Mouse (Mus musculus) MEL (cell line): Measurements from ENCODE around the gene Syt6. TPM values are rescaled to one million over a fixed set of nuclear protein-coding genes. Genes with fewer than 3 reads are reported as not detected.

Experiments used
- DNase-seq: peaks from one replicate; pipeline ENCODE4 v3.0.0; 2011; ENCODE audit warnings: low read depth, low spot score
- H3K27ac ChIP-seq: 2 replicates; pipeline ENCODE4 v1.5.1; 2012; ENCODE audit warnings: low read depth, mild to moderate bottlenecking, control low read depth, low read length, moderate library complexity; ENCODE audit not compliant: control insufficient read depth
- H3K27me3 ChIP-seq, 2 experiments: fragments of 150-350 bp in 1 of 2; sonication (generic) in 1 of 2; 2 replicates each; pipeline ENCODE4 v1.6.1; 2012; ENCODE audit warnings: low read length in 2 of 2, mild to moderate bottlenecking in 2 of 2, improper control_type of control experiment in 1 of 2, moderate library complexity in 1 of 2; ENCODE audit not compliant: insufficient read depth in 2 of 2, control insufficient read depth in 1 of 2
- H3K36me3 ChIP-seq, 2 experiments: 2 replicates each; pipeline ENCODE4 v1.6.1; 2012 to 2014; ENCODE audit warnings: low read length in 2 of 2, improper control_type of control experiment in 1 of 2, inconsistent platforms in 1 of 2, mild to moderate bottlenecking in 1 of 2; ENCODE audit not compliant: insufficient read depth in 2 of 2, control insufficient read depth in 1 of 2
- H3K4me1 ChIP-seq, 2 experiments: fragments of 150-350 bp in 1 of 2; sonication (generic) in 1 of 2; 2 replicates each; pipeline ENCODE4 v1.6.1; 2012; ENCODE audit warnings: low read length in 2 of 2, improper control_type of control experiment in 1 of 2, mild to moderate bottlenecking in 1 of 2; ENCODE audit not compliant: insufficient read depth in 2 of 2, control insufficient read depth in 1 of 2
- H3K4me3 ChIP-seq, 2 experiments: fragments of 150-350 bp in 1 of 2; sonication (generic) in 1 of 2; 2 replicates each; pipeline ENCODE4 v1.5.1; 2012; ENCODE audit warnings: low read depth in 2 of 2, low read length in 2 of 2, mild to moderate bottlenecking in 2 of 2, moderate library complexity in 2 of 2, control low read depth in 1 of 2, improper control_type of control experiment in 1 of 2; ENCODE audit not compliant: control insufficient read depth in 1 of 2, insufficient read depth in 1 of 2
- H3K79me2 ChIP-seq: 2 replicates; pipeline ENCODE4 v1.6.1; 2012; ENCODE audit warnings: mild to moderate bottlenecking, low read length, moderate library complexity; ENCODE audit not compliant: control insufficient read depth, poor library complexity, insufficient read depth
- H3K9ac ChIP-seq: 2 replicates; pipeline ENCODE4 v1.6.1; 2012; ENCODE audit warnings: low read depth, mild to moderate bottlenecking, control low read depth, low read length, moderate library complexity; ENCODE audit not compliant: control insufficient read depth, poor library complexity, severe bottlenecking
- H3K9me3 ChIP-seq: fragments of 150-350 bp; sonication (generic); replicated peaks from 2 replicates; pipeline ENCODE4 v1.6.1; 2012; ENCODE audit warnings: mild to moderate bottlenecking, low read length, improper control_type of control experiment, moderate library complexity; ENCODE audit not compliant: insufficient read depth
- BHLHE40 ChIP-seq: IDR thresholded peaks from 2 replicates; pipeline ENCODE4 v1.6.1; 2012; ENCODE audit warnings: low read depth, mild to moderate bottlenecking, inconsistent platforms, low read length, improper control_type of control experiment, borderline replicate concordance
- CTCF ChIP-seq, 3 experiments: IDR thresholded peaks in 2 of 3; conservative IDR thresholded peaks in 1 of 3; 2 replicates each; pipeline ENCODE4 v1.5.1; 2011 to 2012; ENCODE audit warnings: low read length in 3 of 3, low read depth in 2 of 3, mild to moderate bottlenecking in 2 of 3, improper control_type of control experiment in 1 of 3, inconsistent platforms in 1 of 3, mixed read lengths in 1 of 3, moderate library complexity in 1 of 3; ENCODE audit not compliant: control insufficient read depth in 1 of 3, insufficient read depth in 1 of 3, poor library complexity in 1 of 3, severe bottlenecking in 1 of 3
- KAT2A ChIP-seq: conservative IDR thresholded peaks from 2 replicates; pipeline ENCODE4 v1.6.1; 2012; ENCODE audit warnings: low read depth, low read length, improper control_type of control experiment, inconsistent platforms
- MEF2A ChIP-seq: IDR thresholded peaks from 2 replicates; pipeline ENCODE4 v1.6.1; 2014; ENCODE audit warnings: low read depth, mild to moderate bottlenecking, inconsistent platforms, low read length, improper control_type of control experiment; ENCODE audit not compliant: poor library complexity, insufficient replicate concordance, severe bottlenecking; ENCODE audit errors: extremely low read depth
- RAD21 ChIP-seq: IDR thresholded peaks from 2 replicates; pipeline ENCODE4 v1.6.1; 2011; ENCODE audit warnings: mild to moderate bottlenecking, low read depth, low read length, improper control_type of control experiment
- SMC3 ChIP-seq: IDR thresholded peaks from 2 replicates; pipeline ENCODE4 v1.6.1; 2011; ENCODE audit warnings: low read depth, low read length, improper control_type of control experiment
- polyA plus RNA-seq, 2 experiments: library from polyadenylated mRNA; stranded (reverse) in 1 of 2; unstranded in 1 of 2; fragments of >175 nt in 1 of 2; fragments of >200 nt in 1 of 2; gene quantifications; 2 replicates each; pipeline versions ENCODE4 v1.2.1 to v1.2.4; 2012; ENCODE audit warnings: low replicate concordance in 2 of 2, low read depth in 1 of 2; ENCODE audit not compliant: insufficient read length in 2 of 2, insufficient read depth in 1 of 2, missing spikeins in 1 of 2
- total RNA-seq: library from RNA; depleted of rRNA; stranded (reverse); fragments of 300-350 nt; gene quantifications from 2 replicates; pipeline ENCODE4 v1.2.3, GENCODE M21; 2012; rRNA removed

Gene Syt6
- total and polyA plus RNA-seq, 3 experiments: 0.04 TPM; not detected in 2

- no peaks in the 10 kb centered on the region for H3K36me3 ChIP-seq
- no peak overlapping the region for H3K9ac ChIP-seq
- no peak for DNase-seq
- no peaks in the 10 kb centered on the region for H3K79me2 ChIP-seq
- H3K4me3 ChIP-seq: no peak overlapping the region
- H3K9me3 ChIP-seq: no peaks in the 10 kb centered on the region
- no peaks in the 10 kb centered on the region; a peak in 2 of 4 replicates for H3K27me3 ChIP-seq
- no peak overlapping the region for H3K27ac ChIP-seq
- TF ChIP-seq KAT2A (no peak), RAD21 (no peak)
- no peaks in the 10 kb centered on the region for H3K4me1 ChIP-seq
Measured at GRCm38 (mm10) chr3:103689043-103689442, 114.0 kb downstream of the Syt6 start.

GRCm38 (mm10) chr3:103690506-103690905 lies 115.5 kb downstream of the Syt6 start:
- peak; percentile 5 for DNase-seq
- Histone ChIP-seq H3K9ac (no peak overlapping the region), H3K27me3 (no peaks in the 10 kb centered on the region; a peak in 2 of 4 replicates), H3K27ac (no peak overlapping the region), H3K4me3 (no peak overlapping the region), H3K4me1 (no peaks in the 10 kb centered on the region)
- TF ChIP-seq BHLHE40 (no peak), SMC3 (peak; percentile 18; the same call in 1 of the 2 replicates), MEF2A (no peak), RAD21 (peak; percentile 33), CTCF (IDR thresholded peaks at IDR 0.05 in 2 of 3, conservative IDR thresholded peaks at IDR 0.05 in 1 of 3; ENCODE audit: control insufficient read depth in 1 of 3, insufficient read depth in 1 of 3, low read depth in 2 of 3, low read length in 3 of 3, poor library complexity in 1 of 3, severe bottlenecking in 1 of 3) (peak in 1 of 3 experiments; percentile 32; a peak in 2 of 6 replicates)
- TF ChIP-seq, all 39 proteins: peak for 3
- no peaks in the 10 kb centered on the region for H3K9me3 ChIP-seq
- no peaks in the 10 kb centered on the region for H3K36me3 ChIP-seq
- H3K79me2 ChIP-seq: no peaks in the 10 kb centered on the region

Other genes starting within 250 kb of the Syt6 start
- gene Atg4a-ps, start 70.8 kb downstream of the Syt6 start, total RNA-seq: 0.36 and 0.81 TPM in 2 replicates
- gene Atg4a-ps, start 70.8 kb downstream of the Syt6 start, polyA plus RNA-seq: 1 to 10 TPM in 1 of 2 experiments, not detected in 1; 3.4 TPM
- gene Olfml3, start 162.8 kb downstream of the Syt6 start, total RNA-seq: 0.03 and 0.08 TPM in 2 replicates
- under 1 TPM in 1 of 2 experiments, not detected in 1; 0.18 TPM for gene Olfml3, start 162.8 kb downstream of the Syt6 start, polyA plus RNA-seq
- gene Gm10964, start 164.1 kb downstream of the Syt6 start, total RNA-seq: not detected in 2 replicates
- not detected for gene Gm10964, start 164.1 kb downstream of the Syt6 start, polyA plus RNA-seq
- 16.7 and 17.8 TPM in 2 replicates for gene Hipk1, start 216.3 kb downstream of the Syt6 start, total RNA-seq
- gene Hipk1, start 216.3 kb downstream of the Syt6 start, polyA plus RNA-seq: 10 to 100 TPM in 1 of 2 experiments, not detected in 1; 28.7 TPM
- gene Dclre1b, start 234.2 kb downstream of the Syt6 start, total RNA-seq: 9.8 and 11.2 TPM in 2 replicates
- gene Dclre1b, start 234.2 kb downstream of the Syt6 start, polyA plus RNA-seq: 10 to 100 TPM in 1 of 2 experiments, not detected in 1; 25.3 TPM
- 14.2 and 15.1 TPM in 2 replicates for gene Ap4b1, start 234.3 kb downstream of the Syt6 start, total RNA-seq
- gene Ap4b1, start 234.3 kb downstream of the Syt6 start, polyA plus RNA-seq: 10 to 100 TPM in 1 of 2 experiments, not detected in 1; 20.2 TPM
- 0.50 TPM in 1 of 2 replicates, not detected in the other for gene Gm43064, start 234.3 kb downstream of the Syt6 start, total RNA-seq
- gene Gm43064, start 234.3 kb downstream of the Syt6 start, polyA plus RNA-seq: under 1 TPM in 1 of 2 experiments, not detected in 1; 0.14 TPM